Mouse (Mus musculus): ENCODE results near the gene Ctla2b. TPM values are rescaled to one million over a fixed set of nuclear protein-coding genes. Genes with fewer than 3 reads are reported as not detected.
"Not testable (repeated sequence)": the region's sequence is repeated elsewhere in the genome, so short reads cannot be mapped to it uniquely, and the experiment has no call there.

Ctla2b gene
- polyA plus RNA-seq (2012; rRNA removed) (3.1 and 3.5 TPM in 2 replicates), polyA plus RNA-seq (2014; fragmentation: Nextera tagmentation; extraction: Ambion mirVana) (3.8 and 4.1 TPM in 2 replicates)

- no peak within 1 kb of the TSS for H3K9ac ChIP-seq (ENCODE audit: low read depth, low read length, severe bottlenecking)
- DNase-seq (ENCODE audit: low spot score): peak; percentile 4
- no peaks in the 10 kb centered on the region for H3K27me3 ChIP-seq (ENCODE audit: control insufficient read depth, insufficient read depth, low read length)
- no peak within 1 kb of the TSS for H3K27ac ChIP-seq (replicated peaks; ENCODE audit: low read depth, low read length)
- no peaks in the 10 kb centered on the region for H3K36me3 ChIP-seq (ENCODE audit: control insufficient read depth, insufficient read depth, low read length)
- no peaks in the 10 kb centered on the region for H3K4me1 ChIP-seq (ENCODE audit: control insufficient read depth, insufficient read depth, low read length)
- no peak within 1 kb of the TSS for H3K4me2 ChIP-seq (replicated peaks; ENCODE audit: low read depth, low read length, severe bottlenecking)
- ATAC-seq (ENCODE audit: low FRiP score, low read depth): no peak
- no peak within 1 kb of the TSS for H3K4me3 ChIP-seq (replicated peaks; ENCODE audit: low read length)
- 69% methylated on average over 3 of the region's 3 CpGs for WGBS
- TF ChIP-seq POLR2A (IDR thresholded peaks at IDR 0.05; ENCODE audit: borderline replicate concordance, extremely low read depth, insufficient read depth, insufficient read length): no peak
- no peaks in the 10 kb centered on the region for H3K9me3 ChIP-seq (ENCODE audit: control insufficient read depth, low read length)
Observed at GRCm38 (mm10) chr13:60897328-60897727, at the start of gene Ctla2b. Gene Ctla2b (minus strand): TSS chr13:60897447.

- not testable (repeated sequence) for H3K4me1 ChIP-seq (ENCODE audit: control insufficient read depth, insufficient read depth, low read length); H3K4me2 ChIP-seq (replicated peaks; ENCODE audit: low read depth, low read length, severe bottlenecking); H3K27me3 ChIP-seq (ENCODE audit: control insufficient read depth, insufficient read depth, low read length); H3K9ac ChIP-seq (ENCODE audit: low read depth, low read length, severe bottlenecking); H3K4me3 ChIP-seq (replicated peaks; ENCODE audit: low read length); H3K27ac ChIP-seq (replicated peaks; ENCODE audit: low read depth, low read length); H3K9me3 ChIP-seq (ENCODE audit: control insufficient read depth, low read length); H3K36me3 ChIP-seq (ENCODE audit: control insufficient read depth, insufficient read depth, low read length); ATAC-seq (ENCODE audit: low FRiP score, low read depth); DNase-seq (ENCODE audit: low spot score)
- WGBS: 84% methylated on average over 3 of the region's 3 CpGs
Observed at GRCm38 (mm10) chr13:60941884-60942283, 44.6 kb upstream of the Ctla2b start, which contains the start of gene Tpbpa. Gene Tpbpa (minus strand): TSS chr13:60941984.

- no peaks in the 10 kb centered on the region; the same call in 1 of the 2 replicates for H3K9me3 ChIP-seq (ENCODE audit: control insufficient read depth, low read length)
- no peaks in the 10 kb centered on the region for H3K27me3 ChIP-seq (ENCODE audit: control insufficient read depth, insufficient read depth, low read length)
- no peak for ATAC-seq (ENCODE audit: low FRiP score, low read depth)
- no peak for TF ChIP-seq POLR2A (IDR thresholded peaks at IDR 0.05; ENCODE audit: borderline replicate concordance, extremely low read depth, insufficient read depth, insufficient read length)
- WGBS: 47% methylated on average over 5 of the region's 5 CpGs
- H3K36me3 ChIP-seq (ENCODE audit: control insufficient read depth, insufficient read depth, low read length): no peaks in the 10 kb centered on the region
- H3K27ac ChIP-seq (replicated peaks; ENCODE audit: low read depth, low read length): no peak within 1 kb of the TSS
- no peak within 1 kb of the TSS for H3K9ac ChIP-seq (ENCODE audit: low read depth, low read length, severe bottlenecking)
- H3K4me2 ChIP-seq (replicated peaks; ENCODE audit: low read depth, low read length, severe bottlenecking): no peak within 1 kb of the TSS
- no peak within 1 kb of the TSS for H3K4me3 ChIP-seq (replicated peaks; ENCODE audit: low read length)
- H3K4me1 ChIP-seq (ENCODE audit: control insufficient read depth, insufficient read depth, low read length): no peaks in the 10 kb centered on the region
- no peak for DNase-seq (ENCODE audit: low spot score)
Observed at GRCm38 (mm10) chr13:60936500-60936901, 39.3 kb upstream of the Ctla2b start, which contains the start of the genes Gm49391 and Ctla2a. Gene Gm49391 (minus strand): TSS chr13:60936571. Gene Ctla2a (minus strand): TSS chr13:60936625.

GRCm38 (mm10) chr13:60935490-60935889 lies 38.2 kb upstream of the Ctla2b start, which contains the start of gene Gm49393:
Gene Gm49393 (minus strand): TSS chr13:60935590.
- not testable (repeated sequence) for H3K4me1 ChIP-seq (ENCODE audit: control insufficient read depth, insufficient read depth, low read length); H3K27ac ChIP-seq (replicated peaks; ENCODE audit: low read depth, low read length); H3K27me3 ChIP-seq (ENCODE audit: control insufficient read depth, insufficient read depth, low read length); ATAC-seq (ENCODE audit: low FRiP score, low read depth); H3K4me2 ChIP-seq (replicated peaks; ENCODE audit: low read depth, low read length, severe bottlenecking); H3K36me3 ChIP-seq (ENCODE audit: control insufficient read depth, insufficient read depth, low read length); H3K4me3 ChIP-seq (replicated peaks; ENCODE audit: low read length); H3K9ac ChIP-seq (ENCODE audit: low read depth, low read length, severe bottlenecking); DNase-seq (ENCODE audit: low spot score); H3K9me3 ChIP-seq (ENCODE audit: control insufficient read depth, low read length)
- 67% methylated on average over 2 of the region's 2 CpGs for WGBS

GRCm38 (mm10) chr13:60904780-60905179 lies 7.5 kb upstream of the Ctla2b start, which contains the start of gene Tpbpb:
Gene Tpbpb (minus strand): TSS chr13:60904880.
- not testable (repeated sequence) for H3K27me3 ChIP-seq (ENCODE audit: control insufficient read depth, insufficient read depth, low read length); H3K4me1 ChIP-seq (ENCODE audit: control insufficient read depth, insufficient read depth, low read length); H3K27ac ChIP-seq (replicated peaks; ENCODE audit: low read depth, low read length); DNase-seq (ENCODE audit: low spot score); H3K4me3 ChIP-seq (replicated peaks; ENCODE audit: low read length); ATAC-seq (ENCODE audit: low FRiP score, low read depth); H3K9me3 ChIP-seq (ENCODE audit: control insufficient read depth, low read length); H3K36me3 ChIP-seq (ENCODE audit: control insufficient read depth, insufficient read depth, low read length); H3K4me2 ChIP-seq (replicated peaks; ENCODE audit: low read depth, low read length, severe bottlenecking); H3K9ac ChIP-seq (ENCODE audit: low read depth, low read length, severe bottlenecking)
- WGBS: 77% methylated on average over 2 of the region's 2 CpGs

- H3K4me3 ChIP-seq (replicated peaks; ENCODE audit: low read length); DNase-seq (ENCODE audit: low spot score); H3K27me3 ChIP-seq (ENCODE audit: control insufficient read depth, insufficient read depth, low read length); H3K4me2 ChIP-seq (replicated peaks; ENCODE audit: low read depth, low read length, severe bottlenecking); H3K27ac ChIP-seq (replicated peaks; ENCODE audit: low read depth, low read length); H3K9me3 ChIP-seq (ENCODE audit: control insufficient read depth, low read length); H3K4me1 ChIP-seq (ENCODE audit: control insufficient read depth, insufficient read depth, low read length); ATAC-seq (ENCODE audit: low FRiP score, low read depth); H3K36me3 ChIP-seq (ENCODE audit: control insufficient read depth, insufficient read depth, low read length); H3K9ac ChIP-seq (ENCODE audit: low read depth, low read length, severe bottlenecking): not testable (repeated sequence)
- WGBS: 84% methylated on average over 7 of the region's 8 CpGs
Observed at GRCm38 (mm10) chr13:60896794-60897193, 453 bp downstream of the Ctla2b start, which contains the start of gene Gm49392. Gene Gm49392 (minus strand): TSS chr13:60896894.
